Mouse (Mus musculus): Measurements from ENCODE around the gene Lclat1. TPM values are rescaled to one million over a fixed set of nuclear protein-coding genes. Genes with fewer than 3 reads are reported as not detected.
A peak's percentile ranks its signal among the peaks of the same experiment; 100 is the strongest.

Gene Lclat1
- polyA plus RNA-seq, 1 experiment = 27.2 TPM

- TF ChIP-seq MYOG (IDR thresholded peaks at IDR 0.05; ENCODE audit: control insufficient read depth in 1 of 3, insufficient read depth in 1 of 3, insufficient read length in 2 of 3, low read depth in 2 of 3) = no peak
- TF ChIP-seq TCF3 (IDR thresholded peaks at IDR 0.05; ENCODE audit: insufficient read length, low read depth) = no peak
- no peak for TF ChIP-seq MAX (IDR thresholded peaks at IDR 0.05; ENCODE audit: low read depth)
- TF ChIP-seq MYOD1 (IDR thresholded peaks at IDR 0.05; ENCODE audit: control insufficient read depth in 1 of 3, insufficient read length in 2 of 3, low read depth in 2 of 3) = no peak
- TF ChIP-seq TCF12 (IDR thresholded peaks at IDR 0.05; ENCODE audit: insufficient read depth, poor library complexity, severe bottlenecking) = no peak
- TF ChIP-seq SRF (IDR thresholded peaks at IDR 0.05; ENCODE audit: control insufficient read depth, insufficient read length, low read depth) = no peak
- no peak for TF ChIP-seq USF1 (IDR thresholded peaks at IDR 0.05; ENCODE audit: low read depth)
- no peak for TF ChIP-seq CEBPB (IDR thresholded peaks at IDR 0.05; ENCODE audit: insufficient read depth, poor library complexity, severe bottlenecking)
- TF ChIP-seq REST (IDR thresholded peaks at IDR 0.05; ENCODE audit: insufficient read depth, insufficient read length) = no peak
- no peak for TF ChIP-seq POLR2AphosphoS2 (IDR thresholded peaks at IDR 0.05; ENCODE audit: insufficient read length, low read depth)
- TF ChIP-seq E2F4 (IDR thresholded peaks at IDR 0.05; ENCODE audit: insufficient read depth) = no peak
- TF ChIP-seq POLR2A (IDR thresholded peaks at IDR 0.05; ENCODE audit: insufficient read length, low read depth) = no peak
- Histone ChIP-seq H3K4me2 (ENCODE audit: low read depth) (no peak overlapping the region), H3ac (ENCODE audit: control insufficient read depth, insufficient read length) (no peak overlapping the region), H3K36me3 (ENCODE audit: control insufficient read depth, insufficient read depth) (no peaks in the 10 kb centered on the region), H3K4me3 (no peak overlapping the region), H3K27me3 (ENCODE audit: control insufficient read depth, insufficient read depth, insufficient read length) (no peaks in the 10 kb centered on the region), H3K79me2 (ENCODE audit: control insufficient read depth, insufficient read depth) (no peaks in the 10 kb centered on the region)
Measured at GRCm38 (mm10) chr17:73169461-73169860, 61.7 kb downstream of the Lclat1 start.

DNA sequence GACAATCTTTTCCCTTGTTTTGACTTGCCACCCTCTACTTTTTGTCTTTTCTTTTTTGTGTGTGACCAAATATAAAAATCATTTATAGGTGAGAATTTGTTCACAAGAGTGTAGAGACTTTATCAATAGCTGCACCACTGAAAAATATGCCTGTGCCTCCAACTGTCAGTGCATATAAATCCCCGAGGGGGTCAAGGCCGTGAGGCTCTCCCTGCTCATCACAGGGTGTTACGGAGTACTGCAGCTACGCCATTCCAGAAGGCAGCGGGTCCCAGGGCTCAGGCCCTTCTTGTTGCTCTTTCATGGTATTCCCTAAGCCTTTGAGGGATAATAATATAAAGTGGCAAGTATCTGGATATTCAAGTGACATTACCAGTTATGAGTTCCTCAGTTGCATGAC, 62.4 kb downstream of the Lclat1 start:
- H3K4me3 ChIP-seq = no peak overlapping the region
- no peaks in the 10 kb centered on the region for H3K27me3 ChIP-seq (ENCODE audit: control insufficient read depth, insufficient read depth, insufficient read length)
- no peaks in the 10 kb centered on the region for H3K79me2 ChIP-seq (ENCODE audit: control insufficient read depth, insufficient read depth)
- no peaks in the 10 kb centered on the region for H3K36me3 ChIP-seq (ENCODE audit: control insufficient read depth, insufficient read depth)
- TF ChIP-seq TCF12 (IDR thresholded peaks at IDR 0.05; ENCODE audit: insufficient read depth, poor library complexity, severe bottlenecking) = no peak
- TF ChIP-seq USF1 (IDR thresholded peaks at IDR 0.05; ENCODE audit: low read depth) = no peak
- no peak for TF ChIP-seq TCF3 (IDR thresholded peaks at IDR 0.05; ENCODE audit: insufficient read length, low read depth)
- no peak for TF ChIP-seq POLR2AphosphoS2 (IDR thresholded peaks at IDR 0.05; ENCODE audit: insufficient read length, low read depth)
- no peak for TF ChIP-seq MYOD1 (IDR thresholded peaks at IDR 0.05; ENCODE audit: control insufficient read depth in 1 of 3, insufficient read length in 2 of 3, low read depth in 2 of 3)
- no peak for TF ChIP-seq CEBPB (IDR thresholded peaks at IDR 0.05; ENCODE audit: insufficient read depth, poor library complexity, severe bottlenecking)
- TF ChIP-seq E2F4 (IDR thresholded peaks at IDR 0.05; ENCODE audit: insufficient read depth) = no peak
- H3K4me2 ChIP-seq (ENCODE audit: low read depth) = no peak overlapping the region
- no peak overlapping the region for H3ac ChIP-seq (ENCODE audit: control insufficient read depth, insufficient read length)

DNA sequence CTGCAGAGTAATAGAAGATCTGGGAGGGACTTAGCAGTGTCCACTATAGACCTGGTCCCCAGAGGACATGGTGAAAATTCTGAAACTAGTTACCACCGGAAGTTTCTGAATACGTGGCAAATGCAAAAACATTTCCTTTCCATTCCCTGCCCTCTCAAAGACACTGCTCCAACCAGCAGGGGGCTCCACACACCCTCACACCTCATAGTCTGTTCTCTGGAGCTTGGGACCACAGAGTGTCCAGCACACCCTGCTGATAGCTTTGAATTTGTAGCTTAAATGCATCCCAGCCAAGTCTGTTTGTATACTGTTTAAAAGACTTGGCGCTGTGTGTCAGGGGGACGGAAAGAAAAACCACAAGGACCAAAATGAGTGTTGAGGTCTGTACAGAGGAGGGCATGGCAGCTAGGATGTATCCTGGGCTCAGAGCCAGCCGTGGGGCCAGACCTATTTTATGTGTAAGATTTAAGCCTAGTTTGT, 66.3 kb downstream of the Lclat1 start:
- peaks cover 4% of the 10 kb centered on the region for H3K36me3 ChIP-seq (ENCODE audit: control insufficient read depth, insufficient read depth)
- H3K27me3 ChIP-seq (ENCODE audit: control insufficient read depth, insufficient read depth, insufficient read length) = no peaks in the 10 kb centered on the region
- H3K4me2 ChIP-seq (ENCODE audit: low read depth) = peak overlapping the region; percentile 57
- H3ac ChIP-seq (ENCODE audit: control insufficient read depth, insufficient read length) = no peak overlapping the region
- H3K4me3 ChIP-seq = no peak overlapping the region
- H3K79me2 ChIP-seq (ENCODE audit: control insufficient read depth, insufficient read depth) = peaks cover 4% of the 10 kb centered on the region
- TF ChIP-seq REST (IDR thresholded peaks at IDR 0.05; ENCODE audit: insufficient read depth, insufficient read length) (no peak), TCF3 (IDR thresholded peaks at IDR 0.05; ENCODE audit: insufficient read length, low read depth) (no peak), CEBPB (IDR thresholded peaks at IDR 0.05; ENCODE audit: insufficient read depth, poor library complexity, severe bottlenecking) (no peak), MYOD1 (IDR thresholded peaks at IDR 0.05; ENCODE audit: control insufficient read depth in 1 of 3, insufficient read length in 2 of 3, low read depth in 2 of 3) (no peak), E2F4 (IDR thresholded peaks at IDR 0.05; ENCODE audit: insufficient read depth) (no peak), SRF (IDR thresholded peaks at IDR 0.05; ENCODE audit: control insufficient read depth, insufficient read length, low read depth) (no peak), POLR2A (IDR thresholded peaks at IDR 0.05; ENCODE audit: insufficient read length, low read depth) (no peak), TCF12 (IDR thresholded peaks at IDR 0.05; ENCODE audit: insufficient read depth, poor library complexity, severe bottlenecking) (no peak), MYOG (IDR thresholded peaks at IDR 0.05; ENCODE audit: control insufficient read depth in 1 of 3, insufficient read depth in 1 of 3, insufficient read length in 2 of 3, low read depth in 2 of 3) (no peak), POLR2AphosphoS2 (IDR thresholded peaks at IDR 0.05; ENCODE audit: insufficient read length, low read depth) (no peak), MAX (IDR thresholded peaks at IDR 0.05; ENCODE audit: low read depth) (no peak), USF1 (IDR thresholded peaks at IDR 0.05; ENCODE audit: low read depth) (no peak)

DNA sequence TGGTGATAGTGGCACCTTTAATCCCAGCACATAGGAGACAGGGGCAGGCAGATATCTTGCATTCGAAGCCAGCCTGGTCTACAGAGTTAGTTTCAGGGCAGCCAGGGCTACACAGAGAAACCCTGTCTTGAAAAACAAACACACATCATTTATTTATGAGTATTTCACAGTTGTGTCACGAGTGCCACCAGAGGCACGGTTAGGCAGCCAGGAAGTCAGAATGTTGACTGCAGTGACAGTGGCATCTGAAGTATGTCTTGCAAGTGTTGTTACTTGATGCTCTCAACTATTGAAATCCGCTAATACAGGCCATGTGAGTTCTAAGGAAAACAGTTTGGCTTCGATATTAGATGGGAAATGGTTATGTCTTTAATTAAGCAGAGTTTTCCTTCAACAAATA, 67.9 kb downstream of the Lclat1 start:
- TF ChIP-seq POLR2AphosphoS2 (IDR thresholded peaks at IDR 0.05; ENCODE audit: insufficient read length, low read depth) (no peak), USF1 (IDR thresholded peaks at IDR 0.05; ENCODE audit: low read depth) (no peak)
- no peak overlapping the region for H3K4me3 ChIP-seq
- no peak overlapping the region for H3ac ChIP-seq (ENCODE audit: control insufficient read depth, insufficient read length)
- peaks cover 4% of the 10 kb centered on the region for H3K36me3 ChIP-seq (ENCODE audit: control insufficient read depth, insufficient read depth)
- peaks cover 4% of the 10 kb centered on the region for H3K79me2 ChIP-seq (ENCODE audit: control insufficient read depth, insufficient read depth)
- H3K4me2 ChIP-seq (ENCODE audit: low read depth) = no peak overlapping the region
- no peaks in the 10 kb centered on the region for H3K27me3 ChIP-seq (ENCODE audit: control insufficient read depth, insufficient read depth, insufficient read length)

DNA sequence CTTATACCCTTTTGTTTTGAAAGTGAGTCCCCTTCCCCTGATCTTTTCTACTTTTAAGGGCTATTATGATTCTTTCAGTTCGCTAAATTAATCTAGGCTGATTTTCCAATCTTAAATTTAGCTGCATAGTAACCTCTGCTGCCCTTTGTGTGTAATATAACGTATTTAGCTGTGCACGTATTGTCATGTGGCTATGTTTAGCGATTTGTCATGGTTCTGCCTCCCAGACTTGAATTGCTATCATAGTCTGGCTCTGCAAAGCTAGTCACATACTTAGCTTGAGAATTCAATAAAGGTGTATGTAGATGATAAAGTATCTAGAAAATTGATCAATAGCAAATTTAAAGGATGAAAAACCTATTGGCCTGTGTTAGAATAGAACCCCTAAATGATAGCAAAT, 69.3 kb downstream of the Lclat1 start:
- H3ac ChIP-seq (ENCODE audit: control insufficient read depth, insufficient read length) = no peak overlapping the region
- TF ChIP-seq MAX (IDR thresholded peaks at IDR 0.05; ENCODE audit: low read depth) (no peak), CEBPB (IDR thresholded peaks at IDR 0.05; ENCODE audit: insufficient read depth, poor library complexity, severe bottlenecking) (no peak), POLR2AphosphoS2 (IDR thresholded peaks at IDR 0.05; ENCODE audit: insufficient read length, low read depth) (no peak), E2F4 (IDR thresholded peaks at IDR 0.05; ENCODE audit: insufficient read depth) (no peak)
- H3K79me2 ChIP-seq (ENCODE audit: control insufficient read depth, insufficient read depth) = peaks cover 4% of the 10 kb centered on the region
- H3K4me2 ChIP-seq (ENCODE audit: low read depth) = peak overlapping the region; percentile 27
- H3K36me3 ChIP-seq (ENCODE audit: control insufficient read depth, insufficient read depth) = peaks cover 4% of the 10 kb centered on the region
- no peaks in the 10 kb centered on the region for H3K27me3 ChIP-seq (ENCODE audit: control insufficient read depth, insufficient read depth, insufficient read length)
- H3K4me3 ChIP-seq = no peak overlapping the region
